In the genomic region with DNA sequence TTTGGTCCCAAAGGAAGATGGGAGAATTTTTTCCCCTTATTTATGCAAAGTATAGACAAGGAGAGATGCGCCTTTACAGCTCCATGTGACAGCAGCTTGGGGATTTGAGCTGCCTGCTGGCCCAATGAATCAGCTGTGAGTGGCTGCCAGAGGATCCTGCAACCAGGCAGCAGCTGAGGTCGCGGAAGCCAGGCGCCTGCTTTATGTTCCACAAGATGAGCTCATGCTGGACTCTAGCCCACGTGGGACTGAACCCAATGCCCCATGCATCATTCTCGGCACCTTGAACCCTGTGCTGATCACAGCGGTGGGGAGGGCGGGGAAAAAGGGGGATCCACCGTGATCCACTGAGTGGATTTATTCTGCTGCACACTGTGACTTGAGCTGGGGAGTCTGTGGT, we compare ENCODE assay signal across 10 mouse cellular contexts. TPM values are rescaled to one million over a fixed set of nuclear protein-coding genes. Genes with fewer than 3 reads are reported as not detected.
A peak's percentile ranks its signal among the peaks of the same experiment; 100 is the strongest.
DNase-seq lines count a peak whose midpoint lies in the region; ATAC-seq and TF ChIP-seq lines count a peak whose summit lies in the region.
"Had no signal": no experiment of that assay in that cellular context is flagged by ENCODE, and none has a peak within 500 bp of the region (broad histone marks: within the 10 kb centered on the region; RNA-seq: fewer than 3 reads in every experiment).

No protein-coding gene starts in this region.

- H3K9ac ChIP-seq in forebrain, embryonic 14.5 days (ENCODE audit: low read length), result no peak overlapping the region
- H3K9ac ChIP-seq in midbrain, embryonic 13.5 days (replicated peaks), result no peak overlapping the region
- H3K9ac ChIP-seq in heart, embryonic 12.5 days, result no peak overlapping the region
- H3K9ac ChIP-seq: limb, embryonic 13.5 days had no signal

- H3K36me3 ChIP-seq in forebrain, embryonic 14.5 days (ENCODE audit: control insufficient read depth, insufficient read depth, low read length), result no peaks in the 10 kb centered on the region
- H3K36me3 ChIP-seq in midbrain, embryonic 13.5 days, result no peaks in the 10 kb centered on the region
- no peaks in the 10 kb centered on the region for H3K36me3 ChIP-seq in heart, embryonic 12.5 days
- H3K36me3 ChIP-seq: limb, embryonic 13.5 days had no signal

- H3K4me1 ChIP-seq in forebrain, embryonic 14.5 days (ENCODE audit: control insufficient read depth, insufficient read depth, low read length), result no peaks in the 10 kb centered on the region
- H3K4me1 ChIP-seq in midbrain, embryonic 13.5 days (replicated peaks), result peaks cover 16% of the 10 kb centered on the region
- no peaks in the 10 kb centered on the region for H3K4me1 ChIP-seq in heart, embryonic 12.5 days (replicated peaks)
- H3K4me1 ChIP-seq: limb, embryonic 13.5 days had no signal

- ATAC-seq in forebrain, embryonic 14.5 days, result peak; percentile 52; the same call in 1 of the 2 replicates
- peak; percentile 43; the same call in 1 of the 2 replicates for ATAC-seq in midbrain, embryonic 13.5 days
- no peak for ATAC-seq in heart, embryonic 12.5 days (ENCODE audit: insufficient number of reproducible peaks, low FRiP score)
- ATAC-seq in granulocyte monocyte progenitor cell, adult 5-6 weeks (replicated peaks; ENCODE audit: poor library complexity, severe bottlenecking), result no peak

- no peak for TF ChIP-seq CTCF in left cerebral cortex, adult 2 months (IDR thresholded peaks at IDR 0.05)

- H3K4me3 ChIP-seq in forebrain, embryonic 14.5 days (ENCODE audit: low read depth, low read length), result no peak overlapping the region
- H3K4me3 ChIP-seq in midbrain, embryonic 13.5 days (replicated peaks), result no peak overlapping the region
- no peak overlapping the region for H3K4me3 ChIP-seq in left cerebral cortex, adult 2 months
- no peak overlapping the region for H3K4me3 ChIP-seq in heart, embryonic 12.5 days
- H3K4me3 ChIP-seq: limb, embryonic 13.5 days had no signal

- H3K27ac ChIP-seq in forebrain, embryonic 14.5 days (ENCODE audit: low read depth, low read length), result no peak overlapping the region
- no peak overlapping the region for H3K27ac ChIP-seq in midbrain, embryonic 13.5 days
- H3K27ac ChIP-seq in left cerebral cortex, adult 2 months, result no peak overlapping the region
- H3K27ac ChIP-seq in heart, embryonic 12.5 days (ENCODE audit: poor library complexity, severe bottlenecking), result no peak overlapping the region
- H3K27ac ChIP-seq: limb, embryonic 13.5 days had no signal

- WGBS in forebrain, embryonic 14.5 days, result 62% methylated on average over 9 of the region's 9 CpGs
- WGBS in midbrain, embryonic 13.5 days, result 66% methylated on average over 9 of the region's 9 CpGs
- 71% methylated on average over 9 of the region's 9 CpGs for WGBS in heart, embryonic 12.5 days

- H3K4me2 ChIP-seq in forebrain, embryonic 14.5 days (ENCODE audit: low read length), result no peak overlapping the region
- no peak overlapping the region for H3K4me2 ChIP-seq in midbrain, embryonic 13.5 days (replicated peaks)
- H3K4me2 ChIP-seq in heart, embryonic 12.5 days, result no peak overlapping the region
- H3K4me2 ChIP-seq: limb, embryonic 13.5 days had no signal

- intact Hi-C loops in left cerebral cortex, adult 2 months (cut with DNase I), result no loop called here

- DNase-seq in cerebellum, postnatal 25 days, result peak; percentile 24 to 38
- no peak for DNase-seq in cerebellum, adult 9-10 months
- peak; percentile 96 for DNase-seq in 3T3-L1 (ENCODE audit: low read depth, low spot score)
- peak; percentile 60 for DNase-seq in forebrain, embryonic 14.5 days (ENCODE audit: low spot score)
- DNase-seq in left cerebral cortex, adult 2 months (ENCODE audit: extremely low spot score in 1 of 2, low spot score in 2 of 2), result no peak

- no peaks in the 10 kb centered on the region for H3K27me3 ChIP-seq in forebrain, embryonic 14.5 days (replicated peaks; ENCODE audit: control insufficient read depth, insufficient read depth, low read length)
- no peaks in the 10 kb centered on the region for H3K27me3 ChIP-seq in midbrain, embryonic 13.5 days
- H3K27me3 ChIP-seq in heart, embryonic 12.5 days (replicated peaks), result peaks cover 23% of the 10 kb centered on the region

- no peaks in the 10 kb centered on the region for H3K9me3 ChIP-seq in forebrain, embryonic 14.5 days (replicated peaks; ENCODE audit: control insufficient read depth, low read length)
- no peaks in the 10 kb centered on the region for H3K9me3 ChIP-seq in midbrain, embryonic 13.5 days
- H3K9me3 ChIP-seq in heart, embryonic 12.5 days (replicated peaks), result no peaks in the 10 kb centered on the region
- H3K9me3 ChIP-seq: limb, embryonic 13.5 days had no signal

RNA-seq across cellular contexts. Expression of gene Ecel1, which starts 13.9 kb away (rescaled TPM):
- polyA plus RNA-seq in forebrain, embryonic 14.5 days (2014; fragmentation: Nextera tagmentation; extraction: Ambion mirVana), result 18.1 and 18.4 TPM in 2 replicates
- 12.8 and 15.0 TPM in 2 replicates for polyA plus RNA-seq in midbrain, embryonic 13.5 days (2015; fragmentation: Nextera tagmentation; extraction: Ambion mirVana)
- total RNA-seq in left cerebral cortex, adult 2 months (2021), result 10 to 100 TPM in 1 of 2 experiments, 1 to 10 TPM in 1; 7.1 to 13.4 TPM
- polyA plus RNA-seq in heart, embryonic 12.5 days (2016; fragmentation: Nextera tagmentation; extraction: Ambion mirVana), result 0.22 and 0.50 TPM in 2 replicates
- total RNA-seq in granulocyte monocyte progenitor cell, adult 5-6 weeks (2014; fragmentation: Nextera tagmentation), result not detected in 2 replicates
- not detected in 2 replicates for total RNA-seq in granulocyte monocyte progenitor cell, adult 5-6 weeks (2017)

RNA-seq across cellular contexts. Expression of gene Akp3, which starts 17.7 kb away (rescaled TPM):
- not detected in 2 replicates for polyA plus RNA-seq in forebrain, embryonic 14.5 days (2014; fragmentation: Nextera tagmentation; extraction: Ambion mirVana)
- polyA plus RNA-seq in midbrain, embryonic 13.5 days (2015; fragmentation: Nextera tagmentation; extraction: Ambion mirVana), result not detected in 2 replicates
- not detected for total RNA-seq in left cerebral cortex, adult 2 months (2021)
- polyA plus RNA-seq in heart, embryonic 12.5 days (2016; fragmentation: Nextera tagmentation; extraction: Ambion mirVana), result not detected in 2 replicates
- total RNA-seq in granulocyte monocyte progenitor cell, adult 5-6 weeks (2014; fragmentation: Nextera tagmentation), result not detected in 2 replicates
- not detected in 2 replicates for total RNA-seq in granulocyte monocyte progenitor cell, adult 5-6 weeks (2017)
- total RNA-seq: adrenal gland, postnatal 4 days had no signal
- polyA plus RNA-seq: limb, embryonic 13.5 days had no signal

RNA-seq across cellular contexts. Expression of gene Prss56, which starts 40.7 kb away (rescaled TPM):
- polyA plus RNA-seq in forebrain, embryonic 14.5 days (2014; fragmentation: Nextera tagmentation; extraction: Ambion mirVana), result 0.58 and 1.1 TPM in 2 replicates
- 0.12 TPM in 1 of 2 replicates, not detected in the other for polyA plus RNA-seq in midbrain, embryonic 13.5 days (2015; fragmentation: Nextera tagmentation; extraction: Ambion mirVana)
- under 1 TPM; 0.47 to 0.57 TPM for total RNA-seq in left cerebral cortex, adult 2 months (2021)
- not detected in 2 replicates for polyA plus RNA-seq in heart, embryonic 12.5 days (2016; fragmentation: Nextera tagmentation; extraction: Ambion mirVana)
- not detected in 2 replicates for total RNA-seq in granulocyte monocyte progenitor cell, adult 5-6 weeks (2014; fragmentation: Nextera tagmentation)
- not detected in 2 replicates for total RNA-seq in granulocyte monocyte progenitor cell, adult 5-6 weeks (2017)
- total RNA-seq: adrenal gland, postnatal 4 days had no signal

RNA-seq across cellular contexts. Expression of gene Alpi, which starts 41.0 kb away (rescaled TPM):
- not detected in 2 replicates for polyA plus RNA-seq in forebrain, embryonic 14.5 days (2014; fragmentation: Nextera tagmentation; extraction: Ambion mirVana)
- 0.08 TPM in 1 of 2 replicates, not detected in the other for polyA plus RNA-seq in midbrain, embryonic 13.5 days (2015; fragmentation: Nextera tagmentation; extraction: Ambion mirVana)
- not detected for total RNA-seq in left cerebral cortex, adult 2 months (2021)
- polyA plus RNA-seq in heart, embryonic 12.5 days (2016; fragmentation: Nextera tagmentation; extraction: Ambion mirVana), result not detected in 2 replicates
- not detected in 2 replicates for total RNA-seq in granulocyte monocyte progenitor cell, adult 5-6 weeks (2014; fragmentation: Nextera tagmentation)
- total RNA-seq in granulocyte monocyte progenitor cell, adult 5-6 weeks (2017), result not detected in 2 replicates
- total RNA-seq: adrenal gland, postnatal 4 days had no signal

RNA-seq across cellular contexts. Expression of gene Chrnd, which starts 48.0 kb away (rescaled TPM):
- not detected in 2 replicates for polyA plus RNA-seq in forebrain, embryonic 14.5 days (2014; fragmentation: Nextera tagmentation; extraction: Ambion mirVana)
- polyA plus RNA-seq in midbrain, embryonic 13.5 days (2015; fragmentation: Nextera tagmentation; extraction: Ambion mirVana), result not detected in 2 replicates
- not detected for total RNA-seq in left cerebral cortex, adult 2 months (2021)
- polyA plus RNA-seq in heart, embryonic 12.5 days (2016; fragmentation: Nextera tagmentation; extraction: Ambion mirVana), result 0.08 TPM in 1 of 2 replicates, not detected in the other
- not detected in 2 replicates for total RNA-seq in granulocyte monocyte progenitor cell, adult 5-6 weeks (2014; fragmentation: Nextera tagmentation)
- total RNA-seq in granulocyte monocyte progenitor cell, adult 5-6 weeks (2017), result not detected in 2 replicates

Comparison
In these comparisons a context has a peak if more than half of its experiments do, and no peak if none do; other contexts are left out.
1. DNase-seq: peak in cerebellum, postnatal 25 days (2 of 2), 3T3-L1 (single experiment) and forebrain, embryonic 14.5 days (single experiment); none in cerebellum, adult 9-10 months (single experiment) and left cerebral cortex, adult 2 months (0 of 2).
2. ATAC-seq: peak in forebrain, embryonic 14.5 days (single experiment) and midbrain, embryonic 13.5 days (single experiment); none in heart, embryonic 12.5 days (single experiment) and granulocyte monocyte progenitor cell, adult 5-6 weeks (single experiment).